Mouse (Mus musculus): ENCODE data around the gene Mfrp.

GRCm38 (mm10) chr9:44084236-44084635 is 17.3 kb upstream of the Mfrp start:
- TF ChIP-seq POLR2A (IDR thresholded peaks at IDR 0.05; ENCODE audit: extremely low read depth, insufficient read depth, low read length) = no peak
- TF ChIP-seq CTCF (IDR thresholded peaks at IDR 0.05; ENCODE audit: low read depth, low read length) = no peak

Data from liver, adult 2 months (tissue).